Mouse (Mus musculus) frontal cortex, postnatal 25 days (tissue): ENCODE data around the gene Lyl1.

Experiments used
- DNase-seq, 2 experiments: peaks; one replicate each; pipeline ENCODE4 v3.0.0; 2022; ENCODE audit warnings: low spot score in 2 of 2

Lyl1 gene

DNA sequence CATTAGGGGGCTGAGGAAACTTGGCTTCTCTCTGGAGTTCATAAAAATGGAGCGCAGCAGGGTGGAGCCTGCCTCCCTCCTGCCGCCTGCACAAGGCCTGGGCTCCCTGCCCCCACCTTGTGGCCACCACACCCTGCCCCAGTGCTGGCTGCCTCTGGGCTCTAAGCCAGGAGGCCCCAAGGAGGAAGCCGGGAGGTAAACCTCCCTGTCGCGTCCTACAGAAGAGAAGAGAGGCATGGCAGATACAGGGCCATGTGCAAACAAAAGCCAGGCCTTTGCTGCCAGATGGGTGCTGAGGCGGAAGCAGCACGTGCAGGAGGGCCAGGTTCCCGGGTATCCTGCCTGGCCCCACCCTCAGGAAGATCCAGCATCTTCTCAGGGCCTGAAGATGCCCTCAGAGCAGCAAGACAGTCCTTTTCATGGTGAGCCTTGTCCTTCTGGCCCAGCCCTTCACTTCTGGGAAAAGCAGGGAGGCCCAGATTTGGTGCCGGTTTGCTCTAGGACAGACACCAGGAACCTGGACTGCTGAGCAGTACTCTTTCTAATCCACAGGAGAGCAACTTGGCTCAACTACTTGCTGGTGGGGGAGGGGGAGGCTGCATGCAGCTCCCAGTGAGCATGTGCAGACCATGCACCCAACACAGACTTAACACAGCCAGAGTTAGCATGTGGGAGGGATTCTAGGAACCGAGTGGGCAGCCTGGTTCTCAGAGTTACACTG lies 21.8 kb downstream of the Lyl1 start, which contains the start of gene G430095P16Rik:
Gene G430095P16Rik (plus strand): TSS at position 158 of the 721 bp plus-strand sequence.
- DNase-seq: no peak

DNA sequence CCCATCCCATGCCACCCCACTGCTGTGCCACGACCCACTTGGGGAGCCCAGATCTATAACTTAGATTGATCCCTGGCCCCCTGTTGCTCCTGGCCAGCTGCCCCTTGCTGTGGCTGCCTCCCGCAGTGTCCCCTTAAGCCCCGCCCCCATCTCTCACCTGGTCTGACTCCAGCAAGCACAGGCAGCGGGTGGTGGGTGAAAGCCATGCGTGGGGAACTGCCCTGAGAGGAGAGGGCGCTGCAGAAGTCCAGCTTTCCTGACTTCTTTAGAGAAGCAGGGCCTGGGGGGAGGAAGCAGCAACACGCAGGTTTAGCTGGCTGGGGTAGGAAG lies 22.3 kb downstream of the Lyl1 start:
- DNase-seq: no peak

DNA sequence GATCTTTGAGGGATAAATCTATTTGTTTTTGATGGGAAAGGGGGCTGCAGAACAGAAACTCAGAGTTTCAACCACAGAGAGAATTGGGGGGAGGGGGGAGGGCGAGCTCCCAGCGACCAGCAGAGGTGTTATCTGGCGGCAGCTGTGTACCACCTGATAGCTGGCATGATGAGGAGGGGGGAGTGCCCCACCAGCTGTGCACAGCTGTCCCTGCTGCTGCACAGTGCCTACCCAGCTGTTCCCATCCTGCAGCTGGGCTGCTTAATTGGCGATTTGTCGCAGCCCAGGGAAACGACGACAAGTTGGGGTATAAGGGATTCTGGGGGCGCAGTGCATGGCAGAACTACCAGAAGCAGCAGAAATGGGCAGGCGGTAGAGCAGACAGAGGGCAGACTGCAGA lies 23.4 kb downstream of the Lyl1 start:
- no peak for DNase-seq

DNA sequence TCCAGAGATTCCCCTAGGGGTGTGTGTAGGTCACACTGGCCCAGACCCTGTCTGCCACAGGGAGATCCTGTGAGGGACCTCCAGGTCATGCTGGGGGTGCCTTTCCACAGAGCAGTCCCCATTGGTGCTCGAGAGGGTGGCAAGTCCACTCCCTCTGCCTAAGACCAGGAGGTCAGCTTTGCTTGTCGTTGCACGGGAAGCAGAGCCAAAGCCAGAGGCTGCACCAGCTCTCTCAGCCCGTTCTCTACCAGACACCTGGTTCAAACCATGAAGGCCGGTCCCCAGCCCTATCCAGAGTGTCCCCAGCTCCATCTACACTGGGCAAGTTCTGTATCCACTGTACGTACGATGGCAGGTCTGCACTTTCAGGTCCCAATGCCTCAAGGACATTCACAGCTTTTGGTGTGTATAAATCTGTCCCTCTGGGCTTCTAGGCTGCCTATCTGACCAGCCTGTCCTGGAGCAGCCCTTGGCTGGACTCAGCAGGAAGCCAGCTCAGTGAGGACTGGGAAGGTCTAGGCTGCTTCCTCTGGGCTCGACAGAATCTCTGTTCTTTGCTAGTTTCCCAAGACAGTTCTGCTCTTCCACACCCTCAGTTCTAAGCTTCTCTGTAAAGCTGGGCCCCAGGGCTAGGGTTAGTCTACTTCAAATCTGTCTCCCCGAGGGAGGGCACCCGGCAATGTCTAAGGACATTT lies 24.1 kb downstream of the Lyl1 start:
- no peak for DNase-seq

DNA sequence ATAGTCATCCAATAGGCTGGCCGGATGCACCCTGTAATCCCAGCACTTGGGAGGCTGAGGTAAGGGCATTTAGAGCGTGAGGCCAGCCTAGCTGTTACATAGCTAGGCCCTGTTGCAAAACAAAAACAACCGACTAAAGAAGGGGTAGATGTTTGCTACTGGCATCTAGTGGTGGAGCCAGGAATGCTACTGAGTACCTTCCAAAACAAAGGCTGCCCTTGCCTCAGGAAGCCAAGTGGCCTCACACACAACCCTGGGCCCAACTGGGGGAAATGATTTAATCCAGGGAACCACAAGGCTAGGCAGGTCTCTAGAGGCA lies 24.6 kb downstream of the Lyl1 start:
- DNase-seq: no peak

DNA sequence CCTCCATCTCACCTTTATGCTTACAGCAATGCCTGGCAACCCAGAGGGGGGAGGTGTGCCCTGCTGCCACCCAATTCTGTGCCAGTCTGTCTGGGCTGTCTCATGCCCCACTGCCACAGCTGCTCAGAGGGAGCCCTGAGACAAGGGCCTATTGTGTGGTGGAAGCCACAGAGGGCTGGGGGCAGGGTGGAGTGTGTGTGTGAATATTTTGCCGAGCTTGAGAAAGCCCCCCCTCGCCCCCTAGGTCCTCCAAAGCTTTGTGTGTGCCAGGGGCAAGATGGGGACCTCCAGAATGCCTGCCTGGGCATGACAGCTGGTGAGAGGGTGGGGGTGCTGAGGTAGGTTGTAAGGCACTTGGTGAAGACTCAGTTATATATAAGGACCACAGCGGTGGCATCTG lies 27.2 kb downstream of the Lyl1 start:
- DNase-seq: no peak

GRCm38 (mm10) chr8:84729921-84730362 lies 28.7 kb downstream of the Lyl1 start:
- DNase-seq: no peak

DNA sequence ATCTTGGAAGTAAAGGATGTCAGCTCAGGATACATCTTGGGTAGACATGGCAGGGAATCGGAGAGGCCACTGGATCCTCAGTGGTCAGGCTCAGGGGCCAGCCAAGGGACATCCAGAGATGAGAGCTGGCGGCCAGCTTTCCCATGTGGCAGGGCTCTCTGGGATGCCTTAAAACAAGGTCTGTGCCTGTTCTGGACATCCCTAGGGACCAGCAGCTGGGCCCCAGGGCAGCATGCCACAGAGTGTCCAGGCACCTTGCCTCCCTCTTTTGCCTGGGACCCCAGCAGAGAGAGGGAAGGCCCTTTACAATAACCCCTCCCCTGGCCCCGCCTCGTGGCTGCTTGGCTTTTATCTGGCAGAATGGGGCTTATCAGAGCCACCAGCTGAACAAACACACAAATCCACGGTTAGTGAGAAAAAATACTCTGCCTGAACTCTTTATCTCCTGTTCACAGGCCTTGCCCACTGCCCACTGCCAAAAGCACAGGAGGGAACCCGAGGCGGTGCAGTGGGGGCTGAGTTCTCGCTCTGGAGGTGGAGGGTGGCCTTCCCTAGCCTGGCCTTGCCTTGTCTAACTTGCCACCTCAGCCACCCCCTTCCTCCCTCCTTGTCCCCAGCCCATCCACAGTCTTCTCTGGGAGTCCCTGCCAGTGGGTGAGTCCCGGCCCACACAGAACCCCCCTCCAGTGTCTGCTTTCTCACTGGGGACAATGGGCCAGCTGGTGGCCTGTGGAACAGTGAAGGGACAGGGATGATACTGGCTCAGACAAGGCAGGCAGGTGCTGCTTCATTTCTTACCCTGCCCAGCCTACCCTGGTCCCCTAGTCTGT lies 29.5 kb downstream of the Lyl1 start:
- no peak for DNase-seq

GRCm38 (mm10) chr8:84731371-84732177 lies 30.3 kb downstream of the Lyl1 start:
- DNase-seq: no peak

DNA sequence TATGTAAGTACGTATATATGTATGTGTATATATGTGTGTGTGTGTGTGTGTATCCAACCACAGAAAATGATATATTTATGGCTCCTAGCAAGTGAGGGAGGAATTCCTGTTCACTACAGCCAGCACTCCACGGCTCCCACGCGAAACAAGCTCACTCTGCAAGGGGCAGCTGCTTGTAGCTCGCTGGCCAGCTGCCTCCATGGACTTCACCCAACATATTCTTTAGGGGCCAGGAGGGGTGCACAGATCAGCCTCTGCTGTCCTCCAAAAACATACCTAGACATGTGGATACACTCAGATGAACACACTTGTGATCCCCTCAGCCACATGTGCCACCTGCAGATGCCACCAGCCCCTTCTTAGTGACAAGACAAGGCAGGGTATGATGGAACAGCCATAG lies 31.3 kb downstream of the Lyl1 start:
- DNase-seq: no peak

DNA sequence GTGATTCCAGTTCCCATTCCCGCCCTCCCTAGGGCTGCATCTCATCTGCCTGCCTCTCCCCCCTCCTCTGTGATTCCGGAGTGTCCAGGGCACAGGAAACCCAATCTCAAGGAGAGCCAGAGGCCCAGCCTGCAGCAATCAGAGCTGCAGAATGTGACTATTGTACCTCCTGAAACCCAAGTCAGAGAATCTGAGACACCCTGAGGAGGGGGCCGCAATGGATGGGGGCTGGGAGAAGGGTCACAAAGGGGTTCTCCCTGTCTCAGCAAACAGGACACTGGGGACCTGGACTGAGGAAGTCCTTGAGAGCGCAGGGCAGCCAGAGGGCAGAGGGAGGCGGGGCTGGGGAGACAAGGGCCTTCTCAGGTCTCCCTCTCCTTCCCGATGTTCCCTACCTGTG lies 31.7 kb downstream of the Lyl1 start:
- DNase-seq: no peak

GRCm38 (mm10) chr8:84733959-84734358 lies 32.7 kb downstream of the Lyl1 start:
- DNase-seq: no peak

GRCm38 (mm10) chr8:84734680-84735079 lies 33.4 kb downstream of the Lyl1 start:
- no peak for DNase-seq

- no peak for DNase-seq
Observed at GRCm38 (mm10) chr8:84735597-84735996, 34.3 kb downstream of the Lyl1 start.

DNA sequence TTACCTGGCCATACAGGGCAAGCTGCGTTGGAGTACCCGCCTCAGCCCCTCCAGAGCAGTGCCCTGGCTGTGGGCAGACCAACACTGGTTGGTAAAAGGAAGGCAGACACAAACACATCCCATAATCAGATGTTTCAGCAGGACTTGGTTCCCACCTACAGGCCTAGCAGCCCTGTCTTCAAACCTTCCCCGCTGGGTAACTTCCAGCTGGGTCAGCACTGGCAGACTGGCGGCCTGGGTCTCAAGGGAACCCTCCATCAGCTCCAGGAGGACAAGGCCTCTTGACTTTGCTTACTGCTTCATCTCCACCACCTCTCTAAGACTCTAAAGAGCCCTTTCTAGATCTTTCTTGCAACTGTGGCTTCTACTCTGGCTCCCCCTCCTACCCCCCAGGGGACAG lies 35.3 kb downstream of the Lyl1 start:
- no peak for DNase-seq

DNA sequence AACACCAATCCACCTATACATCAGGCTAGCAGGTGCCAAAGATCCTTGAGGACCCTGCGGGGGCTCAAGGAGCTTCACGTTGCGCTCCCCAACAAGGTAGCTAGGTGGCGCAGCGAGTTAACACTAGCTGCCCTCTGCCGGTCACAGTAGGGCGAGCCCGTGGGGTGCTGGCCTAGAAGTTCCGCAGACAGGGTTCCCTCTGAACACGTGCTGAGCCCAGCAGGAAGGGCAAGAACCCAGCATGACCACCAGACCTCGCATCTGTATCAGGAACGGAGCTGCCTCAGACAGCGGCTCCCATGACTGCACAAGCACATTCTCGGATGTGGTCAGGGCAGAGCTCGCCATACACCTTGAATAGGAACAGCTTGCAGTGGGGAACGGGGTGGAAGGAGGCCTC lies 36.4 kb downstream of the Lyl1 start:
- peak; percentile 65 for DNase-seq

GRCm38 (mm10) chr8:84738266-84738665 lies 37.0 kb downstream of the Lyl1 start:
- DNase-seq: no peak

- DNase-seq: no peak
Observed at GRCm38 (mm10) chr8:84738715-84739400, 37.6 kb downstream of the Lyl1 start.

DNA sequence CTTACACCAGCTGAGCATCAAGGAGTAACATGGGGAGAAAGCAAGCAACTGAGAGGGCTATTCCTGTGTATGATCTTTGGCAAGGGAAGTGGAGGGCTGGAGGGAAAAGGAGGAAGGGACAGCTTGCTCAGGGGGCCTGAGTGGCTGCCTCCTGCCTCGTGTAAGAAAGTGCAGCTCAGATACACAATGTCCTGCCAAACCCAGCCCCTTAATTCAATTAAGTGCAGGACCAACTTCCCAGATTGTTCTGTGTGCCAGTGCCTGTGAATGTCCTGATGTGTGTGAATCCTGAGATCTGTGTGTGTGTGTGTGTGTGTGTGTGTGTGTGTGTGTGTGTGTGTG lies 38.1 kb downstream of the Lyl1 start:
- DNase-seq: no peak

DNA sequence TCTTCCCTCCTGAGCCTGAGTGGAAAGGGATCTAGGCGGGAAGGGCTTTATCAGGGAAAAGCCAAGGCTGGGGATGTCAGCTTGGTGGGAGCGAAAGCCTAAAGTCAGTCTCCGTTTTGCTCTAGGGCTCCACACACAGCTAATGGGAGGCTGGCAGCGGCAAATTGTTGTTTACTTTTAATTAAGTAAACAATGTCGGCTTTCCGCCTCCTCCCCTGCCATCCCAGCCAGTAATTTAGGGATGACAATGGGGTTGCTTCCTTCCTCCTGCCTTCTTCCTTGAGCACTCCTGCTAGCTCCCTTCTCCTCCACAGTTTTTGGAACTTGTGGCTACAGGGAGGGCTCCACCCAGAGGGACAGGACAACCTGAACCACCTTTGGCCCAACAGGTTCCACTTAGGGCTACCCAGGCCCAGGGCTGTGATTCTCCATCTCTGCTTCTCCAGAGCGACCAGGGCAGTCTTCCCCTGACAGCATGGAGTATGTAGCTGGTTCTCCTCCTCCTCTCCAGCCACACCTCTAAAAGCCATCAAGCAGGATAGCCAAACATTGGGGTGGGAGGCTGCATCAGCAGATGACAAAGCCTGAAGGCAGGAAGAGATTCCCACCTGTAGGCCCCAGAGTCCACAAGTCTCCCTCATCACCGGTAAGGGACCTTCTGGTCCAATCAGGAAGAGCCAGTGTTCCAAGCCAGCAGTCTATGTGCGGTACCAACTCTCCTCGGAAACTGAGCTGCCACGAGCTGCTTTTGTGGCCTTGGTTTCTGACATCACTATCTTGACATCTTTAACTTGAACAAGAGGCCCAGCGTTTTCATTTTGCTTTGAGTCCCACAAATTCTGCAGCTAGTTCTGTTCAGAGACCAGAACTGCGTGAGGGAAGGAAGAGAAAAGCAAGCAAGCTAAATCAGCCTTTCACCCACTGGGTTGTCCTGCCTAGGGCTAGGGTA lies 39.9 kb downstream of the Lyl1 start:
- DNase-seq: no peak
